Mouse (Mus musculus) hindbrain, postnatal 0 days (tissue): ENCODE measurements around the gene Pde7b. TPM values are rescaled to one million over a fixed set of nuclear protein-coding genes. Genes with fewer than 3 reads are reported as not detected.

Source experiments
- ATAC-seq: fragments of 200-750 bp; cut with Nextera tagmentation; 2 replicates; pipeline ENCODE4 v1.8.0; 2017; ENCODE audit warnings: mild to moderate bottlenecking, moderate TSS enrichment, moderate library complexity
- DNase-seq: peaks from one replicate; pipeline ENCODE4 v3.0.0-alpha.2; 2015; ENCODE audit warnings: low spot score
- H3K27ac ChIP-seq: fragments of 300-500 bp; sonication (generic); 2 replicates; pipeline ENCODE4 v1.5.1; 2014; ENCODE audit warnings: mild to moderate bottlenecking
- H3K27me3 ChIP-seq: fragments of 300-500 bp; sonication (generic); 2 replicates; pipeline ENCODE4 v1.6.1; 2014; ENCODE audit warnings: low read length, mixed read lengths; ENCODE audit not compliant: insufficient read depth
- H3K36me3 ChIP-seq: fragments of 300-500 bp; sonication (generic); 2 replicates; pipeline ENCODE4 v1.6.1; 2014; ENCODE audit warnings: low read length, mixed read lengths; ENCODE audit not compliant: insufficient read depth
- H3K4me1 ChIP-seq: fragments of 300-500 bp; sonication (generic); 2 replicates; pipeline ENCODE4 v1.6.1; 2014; ENCODE audit warnings: antibody characterized with exemption, low read length, mixed read lengths; ENCODE audit not compliant: insufficient read depth
- H3K4me2 ChIP-seq: fragments of 300-500 bp; sonication (generic); 2 replicates; pipeline ENCODE4 v1.6.1; 2014; ENCODE audit warnings: low read depth, mild to moderate bottlenecking, low read length, moderate library complexity, mixed read lengths
- H3K4me3 ChIP-seq: fragments of 300-500 bp; sonication (generic); 2 replicates; pipeline ENCODE4 v1.5.1; 2014; ENCODE audit warnings: low read length
- H3K9ac ChIP-seq: fragments of 300-500 bp; sonication (generic); replicated peaks from 2 replicates; pipeline ENCODE4 v1.6.1; 2014; ENCODE audit warnings: mild to moderate bottlenecking, low read length, moderate library complexity, mixed read lengths
- H3K9me3 ChIP-seq: fragments of 300-500 bp; sonication (generic); 2 replicates; pipeline ENCODE4 v1.6.1; 2016; ENCODE audit warnings: low read length, mixed read lengths
- CTCF ChIP-seq: IDR thresholded peaks from 2 replicates; pipeline ENCODE4 v1.5.1; 2016; ENCODE audit warnings: antibody characterized with exemption, control low read depth, low read depth
- WGBS: fragments of 180-500 bp; shearing (Covaris S2); extraction: QIAGEN DNeasy Blood & Tissue Kit; methylation state at CpG from one replicate; pipeline ENCODE4 v1.1.7; 2014; 5-methylcytosine and 5-hydroxymethylcytosine counted together
- polyA plus RNA-seq: library from polyadenylated mRNA; unstranded; fragments of >200 nt; fragmentation: Nextera tagmentation; extraction: Ambion mirVana; gene quantifications from 2 replicates; pipeline ENCODE4 v1.2.1, GENCODE M21; 2015
- total RNA-seq: library from RNA; depleted of rRNA; stranded (reverse); fragments of >200 nt; gene quantifications from 2 replicates; pipeline ENCODE4 v1.2.3, GENCODE M21; 2014

The Pde7b gene
- total and polyA plus RNA-seq, 2 experiments from 2014 or later, result 2.3 to 7.9 TPM

DNA sequence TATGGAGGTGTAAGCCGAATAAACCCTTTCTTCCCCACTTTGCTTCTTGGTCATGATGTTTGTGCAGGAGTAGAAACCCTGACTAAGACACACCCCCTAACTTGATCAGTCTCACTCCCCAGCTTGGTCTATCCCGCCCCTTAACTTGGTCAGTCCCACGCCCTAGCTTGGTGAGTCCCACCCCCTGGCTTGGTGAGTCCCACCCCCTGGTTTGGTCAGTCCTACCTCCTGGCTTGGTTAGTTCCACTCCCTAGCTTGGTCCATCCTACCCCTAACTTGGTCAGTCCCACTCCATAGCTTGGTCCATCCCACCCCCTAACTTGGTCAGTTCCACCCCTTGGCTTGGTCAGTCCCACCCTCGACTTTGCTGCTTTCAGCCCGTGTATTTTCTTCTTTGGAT is 31.3 kb upstream of the Pde7b start:
- no peaks in the 10 kb centered on the region for H3K27me3 ChIP-seq
- no peak overlapping the region for H3K4me3 ChIP-seq
- no peak overlapping the region for H3K4me2 ChIP-seq
- TF ChIP-seq CTCF, result no peak
- WGBS, result 91% methylated on average over 5 of the region's 5 CpGs
- no peaks in the 10 kb centered on the region for H3K9me3 ChIP-seq
- H3K9ac ChIP-seq, result no peak overlapping the region
- DNase-seq (no peak), ATAC-seq (no peak)
- no peaks in the 10 kb centered on the region for H3K36me3 ChIP-seq
- no peak overlapping the region for H3K27ac ChIP-seq
- no peaks in the 10 kb centered on the region for H3K4me1 ChIP-seq

DNA sequence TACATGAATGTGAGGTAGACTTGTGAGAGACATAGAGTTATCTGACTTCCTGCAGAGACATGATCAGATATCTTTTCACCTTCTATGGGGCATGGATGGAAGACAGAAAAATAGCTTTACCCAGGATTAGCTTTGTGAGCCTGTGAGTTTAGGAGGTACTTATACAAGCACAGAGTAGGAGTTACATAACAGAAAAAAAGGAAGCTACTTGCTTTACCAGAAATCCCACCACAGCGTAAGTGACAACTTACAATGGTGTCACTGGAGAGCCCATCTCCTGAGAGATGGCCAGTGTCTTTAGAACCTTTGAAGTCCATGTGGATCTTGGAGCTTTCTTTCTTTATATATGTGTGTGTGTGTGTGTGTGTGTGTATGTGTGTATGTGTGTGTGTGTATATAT is 28.0 kb upstream of the Pde7b start:
- Histone ChIP-seq H3K9ac (no peak overlapping the region), H3K27ac (no peak overlapping the region), H3K4me3 (no peak overlapping the region), H3K9me3 (no peaks in the 10 kb centered on the region), H3K27me3 (no peaks in the 10 kb centered on the region), H3K4me2 (no peak overlapping the region), H3K36me3 (no peaks in the 10 kb centered on the region), H3K4me1 (no peaks in the 10 kb centered on the region)
- WGBS, result 100% methylated on average over 1 of the region's 1 CpGs
- no peak for TF ChIP-seq CTCF
- no peak for DNase-seq
- no peak for ATAC-seq

GRCm38 (mm10) chr10:20750642-20751251 is 25.9 kb upstream of the Pde7b start:
- Histone ChIP-seq H3K4me2 (no peak overlapping the region), H3K27ac (no peak overlapping the region), H3K9ac (no peak overlapping the region), H3K27me3 (no peaks in the 10 kb centered on the region), H3K4me1 (no peaks in the 10 kb centered on the region), H3K36me3 (no peaks in the 10 kb centered on the region), H3K4me3 (no peak overlapping the region), H3K9me3 (no peaks in the 10 kb centered on the region)
- DNase-seq, result no peak
- no peak for TF ChIP-seq CTCF
- ATAC-seq, result no peak
- WGBS, result 94% methylated on average over 5 of the region's 5 CpGs

DNA sequence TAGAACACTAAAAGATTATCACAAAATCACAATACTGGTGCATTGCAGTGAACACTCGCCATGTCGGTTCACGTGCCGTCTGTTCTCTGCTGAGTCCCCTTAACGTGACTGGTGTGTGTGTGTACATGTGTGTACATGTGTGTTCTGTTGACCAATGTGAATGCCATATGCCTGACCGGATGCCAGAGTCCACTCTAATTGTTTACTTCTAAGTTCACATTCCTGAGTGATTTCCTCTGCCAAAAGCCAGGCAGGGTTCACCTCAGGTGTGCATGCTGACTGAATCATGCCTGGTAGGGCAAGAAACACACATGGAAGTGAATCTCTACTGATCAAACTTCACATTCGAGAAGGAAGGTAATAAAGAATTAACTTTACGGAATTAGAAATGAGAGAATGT is 24.1 kb upstream of the Pde7b start:
- Histone ChIP-seq H3K27me3 (no peaks in the 10 kb centered on the region), H3K36me3 (no peaks in the 10 kb centered on the region), H3K27ac (no peak overlapping the region), H3K9me3 (no peaks in the 10 kb centered on the region), H3K4me2 (no peak overlapping the region), H3K9ac (no peak overlapping the region), H3K4me3 (no peak overlapping the region), H3K4me1 (no peaks in the 10 kb centered on the region)
- DNase-seq, result no peak
- 95% methylated on average over 8 of the region's 8 CpGs for WGBS
- no peak for TF ChIP-seq CTCF
- no peak for ATAC-seq

- H3K9ac ChIP-seq, result no peak overlapping the region
- ATAC-seq, result no peak
- TF ChIP-seq CTCF, result no peak
- no peaks in the 10 kb centered on the region for H3K27me3 ChIP-seq
- no peaks in the 10 kb centered on the region for H3K4me1 ChIP-seq
- WGBS, result 97% methylated on average over 4 of the region's 4 CpGs
- no peaks in the 10 kb centered on the region for H3K36me3 ChIP-seq
- H3K9me3 ChIP-seq, result no peaks in the 10 kb centered on the region
- H3K4me3 ChIP-seq, result no peak overlapping the region
- no peak overlapping the region for H3K27ac ChIP-seq
- no peak overlapping the region for H3K4me2 ChIP-seq
- DNase-seq, result no peak
These were observed 22.4 kb upstream of the Pde7b start for GRCm38 (mm10) chr10:20747229-20747628.

- Histone ChIP-seq H3K4me1 (no peaks in the 10 kb centered on the region), H3K4me2 (no peak overlapping the region), H3K9me3 (no peaks in the 10 kb centered on the region), H3K4me3 (no peak overlapping the region), H3K36me3 (no peaks in the 10 kb centered on the region), H3K9ac (no peak overlapping the region), H3K27me3 (no peaks in the 10 kb centered on the region), H3K27ac (no peak overlapping the region)
- DNase-seq (no peak), ATAC-seq (no peak)
- 74% methylated on average over 3 of the region's 3 CpGs for WGBS
- no peak for TF ChIP-seq CTCF
These were observed 14.9 kb upstream of the Pde7b start for GRCm38 (mm10) chr10:20739801-20740200.

DNA sequence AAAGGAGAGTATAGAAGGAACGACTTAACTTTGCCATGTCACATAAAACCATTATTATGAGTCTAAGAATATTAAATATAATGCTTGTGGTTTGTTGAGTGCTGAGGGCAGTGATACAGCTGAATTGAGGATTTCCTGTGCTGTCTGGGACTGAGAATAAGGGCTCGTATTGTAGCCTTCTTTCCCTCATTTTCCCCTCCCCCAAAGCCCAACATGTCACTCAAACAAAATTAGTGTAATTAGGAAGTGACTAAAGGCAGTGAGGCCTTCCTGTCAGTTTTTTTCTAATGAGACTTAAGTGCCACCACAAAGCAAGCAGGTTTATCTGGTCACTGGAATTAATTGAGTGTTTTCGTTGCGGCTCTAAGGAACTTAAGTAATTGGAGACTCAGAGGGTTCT is 12.3 kb upstream of the Pde7b start:
- H3K4me3 ChIP-seq, result no peak overlapping the region
- H3K36me3 ChIP-seq, result no peaks in the 10 kb centered on the region
- H3K27ac ChIP-seq, result no peak overlapping the region
- ATAC-seq, result no peak
- no peak overlapping the region for H3K9ac ChIP-seq
- WGBS, result 48% methylated on average over 4 of the region's 4 CpGs
- no peaks in the 10 kb centered on the region for H3K9me3 ChIP-seq
- H3K27me3 ChIP-seq, result no peaks in the 10 kb centered on the region
- TF ChIP-seq CTCF, result no peak
- H3K4me1 ChIP-seq, result no peaks in the 10 kb centered on the region
- DNase-seq, result no peak
- H3K4me2 ChIP-seq, result no peak overlapping the region
